Mouse (Mus musculus) bone marrow, adult 2 months (tissue): ENCODE results near the gene Man2a1.

ENCODE experiments used
- CTCF ChIP-seq: fragments of 200-500 bp; IDR thresholded peaks from 2 replicates; pipeline ENCODE4 v1.5.1; 2011; ENCODE audit warnings: low read length, control low read depth; ENCODE audit not compliant: control insufficient read depth, insufficient read depth
- POLR2A ChIP-seq: fragments of 200-500 bp; IDR thresholded peaks from 2 replicates; pipeline ENCODE4 v1.6.1; 2011; ENCODE audit warnings: low read depth, mild to moderate bottlenecking, control low read depth, low read length, borderline replicate concordance; ENCODE audit not compliant: control insufficient read depth

GRCm38 (mm10) chr17:64766507-64766906 lies 166.0 kb downstream of the Man2a1 start:
- TF ChIP-seq POLR2A (no peak), CTCF (no peak)
